Mouse (Mus musculus) myocyte (in vitro differentiated cells): ENCODE results near the gene Lgals9. TPM values are rescaled to one million over a fixed set of nuclear protein-coding genes. Genes with fewer than 3 reads are reported as not detected.

Experiments used
- H3K27me3 ChIP-seq: one replicate; pipeline ENCODE4 v1.6.1; 2011; ENCODE audit not compliant: control insufficient read depth, insufficient read depth, insufficient read length
- H3K36me3 ChIP-seq: one replicate; pipeline ENCODE4 v1.6.1; 2011; ENCODE audit not compliant: control insufficient read depth, insufficient read depth
- H3K4me2 ChIP-seq: one replicate; pipeline ENCODE4 v1.6.1; 2011; ENCODE audit warnings: low read depth, control low read depth
- H3K4me3 ChIP-seq: one replicate; pipeline ENCODE4 v1.5.1; 2011; ENCODE audit warnings: mild to moderate bottlenecking, control low read depth, moderate library complexity
- H3K79me2 ChIP-seq: one replicate; pipeline ENCODE4 v1.6.1; 2011; ENCODE audit not compliant: control insufficient read depth, insufficient read depth
- H3ac ChIP-seq: one replicate; pipeline ENCODE4 v1.6.1; 2011; ENCODE audit not compliant: control insufficient read depth, insufficient read length
- CEBPB ChIP-seq: IDR thresholded peaks from 2 replicates; pipeline ENCODE4 v1.6.1; 2011; ENCODE audit warnings: mild to moderate bottlenecking, moderate library complexity; ENCODE audit not compliant: poor library complexity, insufficient read depth, severe bottlenecking
- E2F4 ChIP-seq: IDR thresholded peaks from one replicate; pipeline ENCODE4 v1.6.1; 2011; ENCODE audit warnings: mild to moderate bottlenecking, control low read depth, moderate library complexity; ENCODE audit not compliant: insufficient read depth
- MAX ChIP-seq: IDR thresholded peaks from one replicate; pipeline ENCODE4 v1.6.1; 2011; ENCODE audit warnings: low read depth, mild to moderate bottlenecking, control low read depth
- MYOD1 ChIP-seq, 3 experiments: IDR thresholded peaks; one replicate each; pipeline ENCODE4 v1.6.1; 2011; ENCODE audit warnings: control low read depth in 2 of 3, low read depth in 2 of 3, mild to moderate bottlenecking in 2 of 3, moderate library complexity in 1 of 3; ENCODE audit not compliant: insufficient read length in 2 of 3, control insufficient read depth in 1 of 3
- MYOG ChIP-seq, 3 experiments: IDR thresholded peaks; one replicate each; pipeline ENCODE4 v1.6.1; 2011; ENCODE audit warnings: control low read depth in 2 of 3, low read depth in 2 of 3, mild to moderate bottlenecking in 2 of 3; ENCODE audit not compliant: insufficient read length in 2 of 3, control insufficient read depth in 1 of 3, insufficient read depth in 1 of 3
- POLR2A ChIP-seq: IDR thresholded peaks from one replicate; pipeline ENCODE4 v1.6.1; 2011; ENCODE audit warnings: low read depth, mild to moderate bottlenecking, control low read depth, moderate library complexity; ENCODE audit not compliant: insufficient read length
- POLR2AphosphoS2 ChIP-seq: IDR thresholded peaks from one replicate; pipeline ENCODE4 v1.6.1; 2011; ENCODE audit warnings: low read depth, control low read depth; ENCODE audit not compliant: insufficient read length
- REST ChIP-seq: IDR thresholded peaks from one replicate; pipeline ENCODE4 v1.6.1; 2011; ENCODE audit warnings: mild to moderate bottlenecking, control low read depth, moderate library complexity; ENCODE audit not compliant: insufficient read depth, insufficient read length
- SRF ChIP-seq: IDR thresholded peaks from one replicate; pipeline ENCODE4 v1.6.1; 2011; ENCODE audit warnings: low read depth; ENCODE audit not compliant: control insufficient read depth, insufficient read length
- TCF12 ChIP-seq: IDR thresholded peaks from one replicate; pipeline ENCODE4 v1.6.1; 2011; ENCODE audit warnings: mild to moderate bottlenecking, control low read depth; ENCODE audit not compliant: poor library complexity, insufficient read depth, severe bottlenecking
- TCF3 ChIP-seq: IDR thresholded peaks from one replicate; pipeline ENCODE4 v1.6.1; 2011; ENCODE audit warnings: low read depth, control low read depth; ENCODE audit not compliant: insufficient read length
- USF1 ChIP-seq: IDR thresholded peaks from one replicate; pipeline ENCODE4 v1.6.1; 2011; ENCODE audit warnings: low read depth, mild to moderate bottlenecking, control low read depth, moderate library complexity
- polyA plus RNA-seq: library from polyadenylated mRNA; unstranded; fragments of >200 nt; fragmentation: generic; extraction: Trizol; gene quantifications from one replicate; pipeline ENCODE4 v1.2.1, GENCODE M21; 2012; ENCODE audit warnings: missing spikeins

Lgals9 gene
- polyA plus RNA-seq, 1 experiment = 20.9 TPM

- no peak overlapping the region for H3ac ChIP-seq
- TF ChIP-seq MYOG (IDR thresholded peaks at IDR 0.05; ENCODE audit: control insufficient read depth in 1 of 3, insufficient read depth in 1 of 3, insufficient read length in 2 of 3, low read depth in 2 of 3) = no peak
- no peak for TF ChIP-seq SRF
- TF ChIP-seq POLR2A = no peak
- no peak for TF ChIP-seq MYOD1 (IDR thresholded peaks at IDR 0.05; ENCODE audit: control insufficient read depth in 1 of 3, insufficient read length in 2 of 3, low read depth in 2 of 3)
- no peak for TF ChIP-seq USF1
- no peak for TF ChIP-seq MAX
- no peak for TF ChIP-seq TCF12
- TF ChIP-seq CEBPB = no peak
- TF ChIP-seq E2F4 = no peak
- TF ChIP-seq TCF3 = no peak
- TF ChIP-seq POLR2AphosphoS2 = no peak
- TF ChIP-seq REST = no peak
- no peaks in the 10 kb centered on the region for H3K79me2 ChIP-seq
These were observed 759 bp upstream of the Lgals9 start for GRCm38 (mm10) chr11:78985505-78985904.

DNA sequence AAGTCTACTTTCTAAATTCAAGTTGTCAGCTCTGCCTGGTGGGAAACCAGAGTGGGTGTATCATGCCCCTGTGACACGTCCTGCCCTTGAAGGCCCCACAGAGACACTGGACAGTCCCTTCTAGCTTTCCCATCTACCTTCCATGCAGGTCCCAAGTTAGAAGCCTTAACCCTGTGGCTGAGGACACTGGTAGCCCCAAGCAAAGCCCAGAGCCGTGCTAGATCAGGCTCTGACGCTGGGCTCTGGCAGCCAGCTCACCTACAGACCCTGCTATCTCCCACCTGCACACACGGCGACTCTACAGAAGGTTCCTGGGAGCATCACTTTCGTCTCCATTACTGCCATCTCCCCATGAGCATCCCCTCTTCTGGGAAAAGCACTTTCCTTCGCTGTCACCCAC is 1.2 kb downstream of the Lgals9 start:
- H3K27me3 ChIP-seq = no peaks in the 10 kb centered on the region
- no peak overlapping the region for H3ac ChIP-seq
- H3K4me3 ChIP-seq = peak overlapping the region; percentile 16
- no peaks in the 10 kb centered on the region for H3K36me3 ChIP-seq
- no peak for TF ChIP-seq TCF12
- TF ChIP-seq MYOG (IDR thresholded peaks at IDR 0.05; ENCODE audit: control insufficient read depth in 1 of 3, insufficient read depth in 1 of 3, insufficient read length in 2 of 3, low read depth in 2 of 3) = no peak
- TF ChIP-seq E2F4 = no peak
- TF ChIP-seq REST = no peak
- TF ChIP-seq POLR2A = no peak
- no peak for TF ChIP-seq MAX
- no peak for TF ChIP-seq CEBPB
- TF ChIP-seq POLR2AphosphoS2 = no peak
- H3K79me2 ChIP-seq = no peaks in the 10 kb centered on the region
- no peak overlapping the region for H3K4me2 ChIP-seq

More at GRCm38 (mm10) chr11:78985505-78985904, 759 bp upstream of the Lgals9 start:
- peak overlapping the region; percentile 16 for H3K4me3 ChIP-seq
- H3K4me2 ChIP-seq = peak overlapping the region; percentile 89
- H3K27me3 ChIP-seq = no peaks in the 10 kb centered on the region
- no peaks in the 10 kb centered on the region for H3K36me3 ChIP-seq

- Histone ChIP-seq H3K4me3 (no peak overlapping the region), H3K79me2 (no peaks in the 10 kb centered on the region), H3K27me3 (no peaks in the 10 kb centered on the region), H3K4me2 (no peak overlapping the region), H3ac (no peak overlapping the region), H3K36me3 (no peaks in the 10 kb centered on the region)
- no peak for TF ChIP-seq CEBPB
- no peak for TF ChIP-seq USF1
- no peak for TF ChIP-seq REST
- TF ChIP-seq TCF3 = no peak
- TF ChIP-seq POLR2AphosphoS2 = no peak
- TF ChIP-seq POLR2A = no peak
- no peak for TF ChIP-seq TCF12
- TF ChIP-seq SRF = no peak
- TF ChIP-seq MYOD1 (IDR thresholded peaks at IDR 0.05; ENCODE audit: control insufficient read depth in 1 of 3, insufficient read length in 2 of 3, low read depth in 2 of 3) = no peak
- no peak for TF ChIP-seq MAX
- no peak for TF ChIP-seq MYOG (IDR thresholded peaks at IDR 0.05; ENCODE audit: control insufficient read depth in 1 of 3, insufficient read depth in 1 of 3, insufficient read length in 2 of 3, low read depth in 2 of 3)
- no peak for TF ChIP-seq E2F4
These were observed 2.0 kb downstream of the Lgals9 start for GRCm38 (mm10) chr11:78982513-78983291.

DNA sequence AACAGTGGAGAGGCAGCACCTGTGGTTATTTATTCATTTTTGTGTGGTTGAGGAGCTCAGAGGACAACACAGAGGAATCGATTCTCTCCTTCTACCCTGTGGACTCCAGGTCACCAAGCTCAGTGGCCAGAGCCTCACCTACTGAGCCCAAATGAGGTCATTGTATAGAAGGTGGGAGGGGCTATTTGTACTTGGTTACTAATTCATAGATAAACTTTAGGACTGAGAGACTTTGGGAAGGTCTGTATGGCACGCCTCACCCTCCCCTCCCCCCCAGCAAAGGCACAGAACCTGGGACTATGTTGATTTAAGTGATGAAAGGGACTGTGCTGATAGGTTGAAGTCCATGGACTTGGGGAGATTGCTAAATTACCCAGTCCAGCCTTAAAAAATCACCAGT is 2.7 kb downstream of the Lgals9 start:
- no peaks in the 10 kb centered on the region for H3K27me3 ChIP-seq
- no peak overlapping the region for H3ac ChIP-seq
- no peak overlapping the region for H3K4me3 ChIP-seq
- H3K4me2 ChIP-seq = no peak overlapping the region
- no peak for TF ChIP-seq TCF3
- no peak for TF ChIP-seq MYOD1 (IDR thresholded peaks at IDR 0.05; ENCODE audit: control insufficient read depth in 1 of 3, insufficient read length in 2 of 3, low read depth in 2 of 3)
- TF ChIP-seq SRF = no peak
- H3K79me2 ChIP-seq = no peaks in the 10 kb centered on the region
- no peaks in the 10 kb centered on the region for H3K36me3 ChIP-seq

- H3ac ChIP-seq = no peak overlapping the region
- H3K4me2 ChIP-seq = no peak overlapping the region
- TF ChIP-seq USF1 (no peak), REST (no peak), E2F4 (no peak), MYOG (IDR thresholded peaks at IDR 0.05; ENCODE audit: control insufficient read depth in 1 of 3, insufficient read depth in 1 of 3, insufficient read length in 2 of 3, low read depth in 2 of 3) (no peak), POLR2A (no peak), CEBPB (no peak), MAX (no peak), MYOD1 (IDR thresholded peaks at IDR 0.05; ENCODE audit: control insufficient read depth in 1 of 3, insufficient read length in 2 of 3, low read depth in 2 of 3) (no peak), TCF12 (no peak), TCF3 (no peak), POLR2AphosphoS2 (no peak), SRF (no peak)
These were observed 4.6 kb downstream of the Lgals9 start for GRCm38 (mm10) chr11:78980083-78980634.

More at GRCm38 (mm10) chr11:78980083-78980634, 4.6 kb downstream of the Lgals9 start:
- Histone ChIP-seq H3K36me3 (no peaks in the 10 kb centered on the region), H3K4me3 (no peak overlapping the region), H3K79me2 (no peaks in the 10 kb centered on the region), H3K27me3 (no peaks in the 10 kb centered on the region)
